Mouse (Mus musculus) skeletal muscle tissue, adult 2 months (tissue): ENCODE measurements around the gene Nat8f1.
"Not testable (repeated sequence)": the region's sequence is repeated elsewhere in the genome, so short reads cannot be mapped to it uniquely, and the experiment has no call there.

Experiments
- DNase-seq: peaks from one replicate; pipeline ENCODE4 v3.0.0-alpha.2; 2012; ENCODE audit warnings: low read depth, low spot score

Nat8f1 gene

GRCm38 (mm10) chr6:85915539-85916513, at the start of gene Nat8f1:
Gene Nat8f1 (minus strand): TSS chr6:85915687.
- peak; percentile 84 for DNase-seq

- DNase-seq = peak; percentile 90
Observed at GRCm38 (mm10) chr6:85961101-85962091, 45.9 kb upstream of the Nat8f1 start, which contains the start of gene Dusp11. Gene Dusp11 (minus strand): TSS chr6:85961667.

GRCm38 (mm10) chr6:85957581-85957980, 42.1 kb upstream of the Nat8f1 start:
- DNase-seq = no peak

GRCm38 (mm10) chr6:85948549-85948948, 33.1 kb upstream of the Nat8f1 start:
- no peak for DNase-seq

- DNase-seq = no peak
Observed at GRCm38 (mm10) chr6:85942469-85942868, 27.0 kb upstream of the Nat8f1 start.

GRCm38 (mm10) chr6:85938701-85939100, 23.2 kb upstream of the Nat8f1 start:
- DNase-seq = no peak

- DNase-seq = peak; percentile 84
Observed at GRCm38 (mm10) chr6:85936508-85937465, 21.3 kb upstream of the Nat8f1 start.

- DNase-seq = no peak
Observed at GRCm38 (mm10) chr6:85935646-85936045, 20.2 kb upstream of the Nat8f1 start.

GRCm38 (mm10) chr6:85934047-85934446, 18.6 kb upstream of the Nat8f1 start:
- DNase-seq = no peak

- no peak for DNase-seq
Observed at GRCm38 (mm10) chr6:85929312-85929711, 13.8 kb upstream of the Nat8f1 start.

- DNase-seq = no peak
Observed at GRCm38 (mm10) chr6:85927476-85928464, 12.3 kb upstream of the Nat8f1 start.

- no peak for DNase-seq
Observed at GRCm38 (mm10) chr6:85926709-85927108, 11.2 kb upstream of the Nat8f1 start.

GRCm38 (mm10) chr6:85923643-85924042, 8.2 kb upstream of the Nat8f1 start:
- no peak for DNase-seq

- no peak for DNase-seq
Observed at GRCm38 (mm10) chr6:85919401-85919800, 3.9 kb upstream of the Nat8f1 start.

GRCm38 (mm10) chr6:85918341-85918740, 2.9 kb upstream of the Nat8f1 start:
- DNase-seq = not testable (repeated sequence)

- no peak for DNase-seq
Observed at GRCm38 (mm10) chr6:85916596-85916995, 1.1 kb upstream of the Nat8f1 start.

- no peak for DNase-seq
Observed at GRCm38 (mm10) chr6:85915141-85915538, 347 bp downstream of the Nat8f1 start.

GRCm38 (mm10) chr6:85911587-85911986, 3.9 kb downstream of the Nat8f1 start, which contains the start of gene Tprkb:
Gene Tprkb (plus strand): TSS chr6:85911865.
- no peak for DNase-seq

GRCm38 (mm10) chr6:85909704-85910103, 5.8 kb downstream of the Nat8f1 start:
- DNase-seq = no peak
